Mouse (Mus musculus) forebrain, embryonic 11.5 days (tissue): ENCODE data around the gene Klk4. TPM values are rescaled to one million over a fixed set of nuclear protein-coding genes. Genes with fewer than 3 reads are reported as not detected.
A peak's percentile ranks its signal among the peaks of the same experiment; 100 is the strongest.

Source experiments
- ATAC-seq: fragments of 200-750 bp; cut with Nextera tagmentation; replicated peaks from 2 replicates; pipeline ENCODE4 v1.8.0; 2017; ENCODE audit warnings: moderate TSS enrichment; ENCODE audit not compliant: low FRiP score
- DNase-seq: peaks from one replicate; pipeline ENCODE4 v3.0.0-alpha.2; 2017; ENCODE audit warnings: low spot score
- H3K27ac ChIP-seq: fragments of 300-500 bp; sonication (generic); 2 replicates; pipeline ENCODE4 v1.5.1; 2014; ENCODE audit warnings: low read depth, low read length
- H3K27me3 ChIP-seq: fragments of 300-500 bp; sonication (generic); 2 replicates; pipeline ENCODE4 v1.6.1; 2014; ENCODE audit warnings: mild to moderate bottlenecking, low read length, mixed read lengths; ENCODE audit not compliant: control insufficient read depth, insufficient read depth
- H3K36me3 ChIP-seq: fragments of 300-500 bp; sonication (generic); 2 replicates; pipeline ENCODE4 v1.6.1; 2014; ENCODE audit warnings: mild to moderate bottlenecking, low read length, moderate library complexity, mixed read lengths; ENCODE audit not compliant: control insufficient read depth, insufficient read depth
- H3K4me1 ChIP-seq: fragments of 300-500 bp; sonication (generic); replicated peaks from 2 replicates; pipeline ENCODE4 v1.6.1; 2014; ENCODE audit warnings: low read length, mixed read lengths; ENCODE audit not compliant: control insufficient read depth, insufficient read depth
- H3K4me2 ChIP-seq: fragments of 300-500 bp; sonication (generic); 2 replicates; pipeline ENCODE4 v1.6.1; 2014; ENCODE audit warnings: low read depth, mild to moderate bottlenecking, low read length, moderate library complexity, mixed read lengths; ENCODE audit not compliant: severe bottlenecking
- H3K4me3 ChIP-seq: fragments of 300-500 bp; sonication (generic); 2 replicates; pipeline ENCODE4 v1.5.1; 2014; ENCODE audit warnings: low read depth, low read length
- H3K9ac ChIP-seq: fragments of 300-500 bp; sonication (generic); 2 replicates; pipeline ENCODE4 v1.6.1; 2014; ENCODE audit warnings: low read length
- H3K9me3 ChIP-seq: fragments of 300-500 bp; sonication (generic); 2 replicates; pipeline ENCODE4 v1.6.1; 2016; ENCODE audit warnings: low read length, mixed read lengths; ENCODE audit not compliant: control insufficient read depth
- WGBS: fragments of 180-500 bp; shearing (Covaris S2); extraction: QIAGEN DNeasy Blood & Tissue Kit; methylation state at CpG from one replicate; pipeline ENCODE4 v1.1.7; 2014; 5-methylcytosine and 5-hydroxymethylcytosine counted together
- polyA plus RNA-seq: library from polyadenylated mRNA; unstranded; fragments of >200 nt; fragmentation: Nextera tagmentation; extraction: Ambion mirVana; gene quantifications from 2 replicates; pipeline ENCODE4 v1.2.1, GENCODE M21; 2014

Gene Klk4
- not detected in 2 replicates for polyA plus RNA-seq

DNA sequence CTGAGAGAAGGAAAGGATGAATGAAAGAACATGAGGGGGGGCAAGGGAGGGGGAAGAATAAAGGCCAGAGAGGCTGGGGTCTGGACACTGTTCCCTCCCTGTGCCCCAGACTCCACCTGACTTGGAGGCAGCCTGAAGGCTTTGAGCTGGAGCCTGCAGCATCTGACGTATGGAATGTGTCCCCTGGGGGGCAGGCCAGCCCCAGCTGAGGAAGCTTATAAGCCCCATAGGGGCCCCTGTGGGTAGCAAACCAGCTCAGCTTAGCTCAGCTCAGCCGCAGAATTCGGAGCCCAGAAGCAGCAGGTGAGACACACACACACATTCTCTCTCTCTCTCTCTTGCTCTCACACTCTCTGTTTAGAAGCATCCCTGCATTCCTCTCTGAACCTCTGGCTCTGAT, at the start of gene Klk4:
TSS of gene Klk4 (plus strand) at position 249 of the 400 bp plus-strand sequence.
- Histone ChIP-seq H3K36me3 (no peaks in the 10 kb centered on the region), H3K27me3 (no peaks in the 10 kb centered on the region), H3K9ac (no peak within 1 kb of the TSS), H3K4me2 (no peak within 1 kb of the TSS), H3K9me3 (no peaks in the 10 kb centered on the region), H3K27ac (no peak within 1 kb of the TSS), H3K4me1 (no peaks in the 10 kb centered on the region), H3K4me3 (no peak within 1 kb of the TSS)
- DNase-seq (no peak), ATAC-seq (no peak)
- WGBS: 7% methylated on average over 3 of the region's 3 CpGs

DNA sequence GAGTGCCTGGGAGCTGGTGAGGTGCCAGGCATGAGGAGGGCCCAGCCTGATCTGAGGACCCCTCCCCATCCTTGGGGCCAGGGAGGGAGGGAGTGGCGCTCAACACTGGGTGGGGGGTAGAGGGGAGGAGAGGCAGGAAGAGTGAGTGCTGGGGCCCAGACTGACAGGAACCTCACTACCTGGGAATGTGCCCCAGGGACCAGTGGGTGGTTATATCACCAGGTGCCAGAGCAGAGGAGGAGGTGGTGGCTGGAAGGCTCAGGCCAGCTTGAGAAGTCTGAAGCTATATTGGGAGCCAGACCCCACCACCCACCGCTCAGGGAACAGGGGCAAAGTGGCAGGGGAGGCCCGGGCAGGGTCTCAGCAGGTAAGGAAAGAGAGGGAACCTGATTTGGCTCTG, 39.3 kb upstream of the Klk4 start, which contains the start of gene Klk5:
TSS of gene Klk5 (plus strand) at position 271 of the 400 bp plus-strand sequence.
- Histone ChIP-seq H3K4me1 (no peaks in the 10 kb centered on the region), H3K9ac (no peak within 1 kb of the TSS), H3K27me3 (no peaks in the 10 kb centered on the region), H3K4me3 (no peak within 1 kb of the TSS), H3K36me3 (no peaks in the 10 kb centered on the region), H3K4me2 (no peak within 1 kb of the TSS), H3K9me3 (no peaks in the 10 kb centered on the region), H3K27ac (no peak within 1 kb of the TSS)
- no peak for ATAC-seq
- WGBS: 65% methylated on average over 3 of the region's 3 CpGs
- no peak for DNase-seq

DNA sequence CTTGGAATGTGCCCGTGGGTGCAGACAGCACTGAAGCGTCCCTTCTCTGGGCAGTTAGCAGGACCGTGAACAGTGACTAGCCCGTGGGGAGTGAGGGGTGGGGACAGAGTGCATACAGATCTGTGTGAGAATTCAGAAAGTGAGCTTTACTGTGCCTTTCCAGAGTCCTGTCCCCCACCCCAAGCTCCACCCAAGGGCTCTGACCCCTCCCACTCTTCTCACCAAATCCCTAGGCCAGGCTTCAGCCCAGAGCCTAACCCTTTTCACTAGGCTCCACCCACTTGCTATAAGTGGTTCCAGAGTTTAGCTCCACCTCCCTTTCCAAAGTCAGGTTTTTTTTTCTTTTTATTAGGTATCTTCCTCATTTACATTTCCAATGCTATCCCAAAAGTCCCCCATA, 37.2 kb upstream of the Klk4 start:
- no peak overlapping the region for H3K9ac ChIP-seq
- H3K4me1 ChIP-seq: no peaks in the 10 kb centered on the region
- no peak for ATAC-seq
- H3K9me3 ChIP-seq: no peaks in the 10 kb centered on the region
- no peaks in the 10 kb centered on the region for H3K36me3 ChIP-seq
- no peaks in the 10 kb centered on the region for H3K27me3 ChIP-seq
- no peak for DNase-seq
- H3K4me3 ChIP-seq: no peak overlapping the region
- H3K27ac ChIP-seq: no peak overlapping the region
- WGBS: 92% methylated on average over 4 of the region's 4 CpGs
- H3K4me2 ChIP-seq: no peak overlapping the region

GRCm38 (mm10) chr7:43851616-43852015, 29.3 kb upstream of the Klk4 start:
- WGBS: 84% methylated on average over 6 of the region's 6 CpGs
- Histone ChIP-seq H3K4me2 (no peak overlapping the region), H3K27me3 (no peaks in the 10 kb centered on the region), H3K9ac (no peak overlapping the region), H3K36me3 (no peaks in the 10 kb centered on the region), H3K9me3 (no peaks in the 10 kb centered on the region), H3K4me1 (no peaks in the 10 kb centered on the region), H3K4me3 (no peak overlapping the region), H3K27ac (no peak overlapping the region)
- no peak for DNase-seq
- no peak for ATAC-seq

DNA sequence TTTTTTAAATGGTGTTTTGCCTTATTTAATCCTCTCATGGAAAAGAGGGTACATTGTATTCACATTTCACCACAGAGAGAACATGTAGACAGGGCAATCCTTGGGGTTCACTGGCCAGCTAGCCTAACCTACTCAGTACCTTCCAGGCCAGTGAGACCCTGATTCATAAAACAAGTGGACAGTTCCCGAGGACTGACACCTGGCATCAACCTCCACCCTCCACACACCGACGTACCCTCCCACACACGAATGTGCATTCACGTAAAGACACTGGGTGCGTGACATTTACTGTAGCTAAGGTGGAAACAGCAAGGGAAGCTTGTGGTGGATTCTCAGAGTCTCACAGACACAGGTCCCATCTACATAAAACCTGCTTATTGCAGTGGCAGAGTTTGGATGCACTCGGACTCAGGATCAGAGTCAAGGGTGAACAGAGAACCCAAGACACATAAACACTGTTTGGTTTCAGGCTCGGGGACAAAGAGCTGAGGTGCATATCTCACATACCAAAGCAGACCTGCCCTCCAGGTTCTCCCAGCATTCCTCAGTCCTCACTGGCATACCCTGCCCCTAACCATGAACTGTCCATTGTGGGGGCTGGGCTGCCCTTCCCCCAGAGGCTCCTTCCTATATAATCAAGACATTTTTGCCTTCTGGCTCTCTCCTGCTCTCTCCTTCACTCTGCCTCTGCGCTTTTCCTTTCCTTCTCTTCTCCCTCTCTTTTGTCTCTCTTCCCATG, 26.1 kb upstream of the Klk4 start:
- no peak overlapping the region for H3K4me3 ChIP-seq
- no peak overlapping the region for H3K9ac ChIP-seq
- H3K27me3 ChIP-seq: no peaks in the 10 kb centered on the region
- no peak overlapping the region for H3K27ac ChIP-seq
- ATAC-seq (no peak), DNase-seq (no peak)
- H3K9me3 ChIP-seq: no peaks in the 10 kb centered on the region
- WGBS: 83% methylated on average over 9 of the region's 9 CpGs
- no peaks in the 10 kb centered on the region for H3K36me3 ChIP-seq
- no peak overlapping the region for H3K4me2 ChIP-seq
- H3K4me1 ChIP-seq: no peaks in the 10 kb centered on the region

DNA sequence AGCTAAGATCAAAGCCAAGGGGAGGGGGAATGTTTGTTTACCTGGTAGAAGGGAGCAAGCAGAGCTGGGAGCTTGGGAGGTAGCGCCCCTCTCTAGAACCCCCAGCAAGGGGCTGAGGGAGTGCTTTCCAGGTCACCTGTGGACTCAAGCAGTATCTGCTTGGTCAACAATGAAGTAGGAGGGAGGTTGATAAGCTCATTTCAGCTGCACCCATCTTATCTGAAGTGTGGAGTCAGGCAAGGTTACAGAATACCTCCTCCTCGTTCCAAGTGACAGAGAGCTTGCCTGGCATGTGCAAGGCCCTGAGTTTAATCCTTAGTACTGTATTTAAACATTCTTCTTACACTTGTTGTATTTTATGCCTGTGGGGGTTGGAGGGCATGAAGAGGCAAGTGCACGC, 25.3 kb upstream of the Klk4 start:
- Histone ChIP-seq H3K36me3 (no peaks in the 10 kb centered on the region), H3K27ac (no peak overlapping the region), H3K4me1 (no peaks in the 10 kb centered on the region), H3K9me3 (no peaks in the 10 kb centered on the region), H3K4me3 (no peak overlapping the region), H3K9ac (no peak overlapping the region), H3K4me2 (no peak overlapping the region), H3K27me3 (no peaks in the 10 kb centered on the region)
- 76% methylated on average over 3 of the region's 3 CpGs for WGBS
- DNase-seq (no peak), ATAC-seq (no peak)

GRCm38 (mm10) chr7:43856307-43856706, 24.7 kb upstream of the Klk4 start:
- Histone ChIP-seq H3K27me3 (no peaks in the 10 kb centered on the region), H3K9ac (no peak overlapping the region), H3K4me1 (no peaks in the 10 kb centered on the region), H3K4me3 (no peak overlapping the region), H3K36me3 (no peaks in the 10 kb centered on the region), H3K9me3 (no peaks in the 10 kb centered on the region), H3K27ac (no peak overlapping the region), H3K4me2 (no peak overlapping the region)
- ATAC-seq: no peak
- 84% methylated on average over 7 of the region's 7 CpGs for WGBS
- DNase-seq: no peak

GRCm38 (mm10) chr7:43857501-43857900, 23.5 kb upstream of the Klk4 start:
- Histone ChIP-seq H3K27me3 (no peaks in the 10 kb centered on the region), H3K4me1 (no peaks in the 10 kb centered on the region), H3K27ac (no peak overlapping the region), H3K4me2 (no peak overlapping the region), H3K9me3 (no peaks in the 10 kb centered on the region), H3K9ac (no peak overlapping the region), H3K36me3 (no peaks in the 10 kb centered on the region), H3K4me3 (no peak overlapping the region)
- no peak for DNase-seq
- WGBS: 91% methylated on average over 12 of the region's 12 CpGs
- ATAC-seq: no peak

- DNase-seq (no peak), ATAC-seq (peak; percentile 66; the same call in 1 of the 2 replicates)
- WGBS: 41% methylated on average over 8 of the region's 8 CpGs
- Histone ChIP-seq H3K36me3 (no peaks in the 10 kb centered on the region), H3K9me3 (no peaks in the 10 kb centered on the region), H3K4me2 (no peak overlapping the region), H3K4me1 (no peaks in the 10 kb centered on the region), H3K27me3 (no peaks in the 10 kb centered on the region), H3K27ac (no peak overlapping the region), H3K4me3 (no peak overlapping the region), H3K9ac (no peak overlapping the region)
Observed at GRCm38 (mm10) chr7:43860411-43860810, 20.5 kb upstream of the Klk4 start.
